Mouse (Mus musculus) embryonic facial prominence, embryonic 11.5 days (tissue): Measurements from ENCODE around the gene Ttc39a. TPM values are rescaled to one million over a fixed set of nuclear protein-coding genes. Genes with fewer than 3 reads are reported as not detected.
A peak's percentile ranks its signal among the peaks of the same experiment; 100 is the strongest.

Experiments
- ATAC-seq: fragments of 200-750 bp; cut with Nextera tagmentation; replicated peaks from 2 replicates; pipeline ENCODE4 v1.8.0; 2017; ENCODE audit warnings: low read depth; ENCODE audit not compliant: insufficient number of reproducible peaks, low FRiP score, low TSS enrichment
- DNase-seq: peaks from one replicate; pipeline ENCODE4 v3.0.0-alpha.2; 2015; ENCODE audit warnings: low spot score
- H3K27ac ChIP-seq: fragments of 300-500 bp; sonication (generic); replicated peaks from 2 replicates; pipeline ENCODE4 v1.5.1; 2014; ENCODE audit warnings: mild to moderate bottlenecking, low read depth, low read length, control low read depth
- H3K27me3 ChIP-seq: fragments of 300-500 bp; sonication (generic); 2 replicates; pipeline ENCODE4 v1.6.1; 2014; ENCODE audit warnings: mild to moderate bottlenecking, low read length, moderate library complexity, mixed read lengths; ENCODE audit not compliant: control insufficient read depth, insufficient read depth
- H3K36me3 ChIP-seq: fragments of 300-500 bp; sonication (generic); replicated peaks from 2 replicates; pipeline ENCODE4 v1.6.1; 2014; ENCODE audit warnings: low read depth, mild to moderate bottlenecking, low read length, moderate library complexity, mixed read lengths; ENCODE audit not compliant: control insufficient read depth, insufficient read depth
- H3K4me1 ChIP-seq: fragments of 300-500 bp; sonication (generic); 2 replicates; pipeline ENCODE4 v1.6.1; 2014; ENCODE audit warnings: low read length, mixed read lengths; ENCODE audit not compliant: control insufficient read depth, insufficient read depth
- H3K4me2 ChIP-seq: fragments of 300-500 bp; sonication (generic); 2 replicates; pipeline ENCODE4 v1.6.1; 2014; ENCODE audit warnings: low read depth, mild to moderate bottlenecking, control low read depth, low read length, moderate library complexity
- H3K4me3 ChIP-seq: fragments of 300-500 bp; sonication (generic); 2 replicates; pipeline ENCODE4 v1.5.1; 2014; ENCODE audit warnings: low read depth, low read length, control low read depth
- H3K9ac ChIP-seq: fragments of 300-500 bp; sonication (generic); replicated peaks from 2 replicates; pipeline ENCODE4 v1.6.1; 2014; ENCODE audit warnings: mild to moderate bottlenecking, control low read depth, low read length
- H3K9me3 ChIP-seq: fragments of 300-500 bp; sonication (generic); replicated peaks from 2 replicates; pipeline ENCODE4 v1.6.1; 2016; ENCODE audit warnings: mild to moderate bottlenecking, low read length, inconsistent platforms, mixed read lengths; ENCODE audit not compliant: control insufficient read depth
- WGBS: fragments of 180-500 bp; shearing (Covaris S2); extraction: QIAGEN DNeasy Blood & Tissue Kit; methylation state at CpG from one replicate; pipeline ENCODE4 v1.1.7; 2014; 5-methylcytosine and 5-hydroxymethylcytosine counted together
- polyA plus RNA-seq: library from polyadenylated mRNA; unstranded; fragments of >200 nt; fragmentation: Nextera tagmentation; extraction: Ambion mirVana; gene quantifications from 2 replicates; pipeline ENCODE4 v1.2.1, GENCODE M21; 2014

The Ttc39a gene
- polyA plus RNA-seq, 1 experiment from 2014 or later = 4.8 TPM

DNA sequence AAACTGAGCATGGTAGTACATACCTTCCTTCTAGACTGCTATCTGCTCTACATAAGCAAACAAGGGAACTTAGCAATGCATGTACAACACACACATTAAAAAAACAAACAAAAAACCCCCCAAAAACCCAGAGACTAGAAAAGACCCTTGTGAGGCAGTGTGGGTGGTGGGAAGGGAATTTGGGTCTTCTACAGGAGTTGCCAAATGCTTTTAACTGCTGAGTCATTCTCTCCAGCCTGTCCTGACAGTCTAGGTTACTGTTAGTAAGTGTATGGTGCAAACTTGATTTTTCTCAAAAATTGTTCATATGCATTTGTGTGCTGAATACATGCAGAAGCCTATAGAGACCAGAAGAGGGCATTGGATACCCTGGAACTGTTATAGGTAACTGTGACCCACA is 65.2 kb downstream of the Ttc39a start:
- Histone ChIP-seq H3K27me3 (no peaks in the 10 kb centered on the region), H3K9ac (no peak overlapping the region), H3K4me1 (peaks cover 4% of the 10 kb centered on the region; the same call in 1 of the 2 replicates), H3K36me3 (no peaks in the 10 kb centered on the region), H3K9me3 (no peaks in the 10 kb centered on the region), H3K4me2 (no peak overlapping the region), H3K4me3 (no peak overlapping the region), H3K27ac (no peak overlapping the region)
- DNase-seq = no peak
- no peak for ATAC-seq

DNA sequence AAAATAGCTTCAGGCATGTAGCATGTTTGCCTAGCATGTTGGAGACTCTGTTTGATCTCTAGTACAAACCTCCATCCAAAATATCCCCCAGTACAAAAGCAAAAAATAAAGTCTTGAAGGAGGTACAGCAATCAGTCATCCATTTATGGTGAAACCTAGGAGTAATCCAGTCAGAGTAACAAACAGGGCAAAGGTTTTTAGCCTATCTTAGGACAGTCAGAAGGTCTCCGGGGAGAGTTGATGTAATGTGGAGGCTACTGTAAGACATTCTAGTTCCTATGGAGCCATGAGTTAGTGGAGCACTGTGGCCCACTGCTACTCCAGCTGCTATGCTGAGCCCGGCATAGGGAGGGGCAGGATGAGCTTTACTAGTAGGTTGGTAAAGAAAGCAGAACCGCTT is 66.1 kb downstream of the Ttc39a start:
- H3K36me3 ChIP-seq = no peaks in the 10 kb centered on the region
- H3K9me3 ChIP-seq = no peaks in the 10 kb centered on the region
- H3K27me3 ChIP-seq = no peaks in the 10 kb centered on the region
- WGBS = 87% methylated on average over 3 of the region's 3 CpGs
- H3K4me2 ChIP-seq = no peak overlapping the region
- peaks cover 4% of the 10 kb centered on the region; the same call in 1 of the 2 replicates for H3K4me1 ChIP-seq
- no peak for DNase-seq
- H3K9ac ChIP-seq = no peak overlapping the region
- ATAC-seq = no peak
- no peak overlapping the region for H3K4me3 ChIP-seq
- no peak overlapping the region for H3K27ac ChIP-seq

- 59% methylated on average over 2 of the region's 2 CpGs for WGBS
- peak overlapping the region; percentile 96 for H3K4me3 ChIP-seq
- H3K27ac ChIP-seq = no peak overlapping the region
- DNase-seq = no peak
- H3K4me2 ChIP-seq = peak overlapping the region; percentile 64
- H3K9ac ChIP-seq = no peak overlapping the region
- ATAC-seq = no peak
- no peaks in the 10 kb centered on the region for H3K9me3 ChIP-seq
- peaks cover 4% of the 10 kb centered on the region; the same call in 1 of the 2 replicates for H3K4me1 ChIP-seq
- no peaks in the 10 kb centered on the region for H3K27me3 ChIP-seq
- no peaks in the 10 kb centered on the region for H3K36me3 ChIP-seq
Measured at GRCm38 (mm10) chr4:109475078-109475477, 68.7 kb downstream of the Ttc39a start.

DNA sequence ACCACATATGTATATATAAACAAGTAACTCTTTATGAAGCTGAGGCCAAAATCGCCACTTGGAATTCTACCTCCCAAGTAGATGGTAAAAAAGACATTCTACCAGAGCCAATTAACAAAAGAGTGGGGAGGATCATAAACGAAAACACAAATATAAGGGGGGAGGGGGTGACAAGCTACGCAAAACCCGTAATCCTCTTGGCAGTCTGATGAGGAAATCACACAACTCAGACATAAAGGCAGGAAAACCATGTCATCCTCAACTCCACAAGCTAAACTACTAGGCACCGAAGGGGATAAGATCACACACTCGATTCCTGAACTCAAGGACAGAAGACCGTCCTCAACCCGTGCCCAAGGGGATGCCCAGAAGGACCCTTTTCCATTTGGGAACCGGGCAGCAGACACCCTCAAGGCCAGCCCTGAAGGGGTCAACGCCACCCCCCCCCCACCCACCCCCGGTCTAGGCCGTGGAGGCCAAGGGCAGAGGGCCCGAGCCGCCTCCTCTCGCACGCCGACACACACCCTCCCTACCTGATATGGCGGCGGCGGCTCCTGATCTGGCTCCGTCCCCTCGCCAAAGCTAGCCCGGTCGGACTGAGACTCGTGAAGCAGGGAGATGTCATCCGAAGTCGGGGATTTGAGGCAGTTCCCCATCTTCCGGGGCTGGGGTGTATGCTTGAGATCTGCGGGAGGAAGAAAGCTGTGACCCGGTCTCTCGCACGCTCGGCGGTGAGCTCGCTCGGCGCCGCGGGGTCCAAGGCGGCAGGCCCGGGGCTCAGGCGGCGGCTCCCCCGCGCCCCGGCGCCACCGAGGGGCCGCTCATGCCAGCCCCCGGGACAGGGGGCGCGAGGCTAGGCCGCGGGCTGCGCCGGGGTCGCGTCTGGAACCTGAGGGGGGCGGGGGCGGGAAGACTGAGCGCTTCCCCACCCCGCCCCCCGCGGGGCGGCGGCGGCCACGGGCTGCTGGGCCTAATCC is 69.4 kb downstream of the Ttc39a start:
- no peaks in the 10 kb centered on the region for H3K27me3 ChIP-seq
- H3K4me3 ChIP-seq = peak overlapping the region; percentile 96
- DNase-seq = peak; percentile 43
- peak overlapping the region; percentile 92 for H3K27ac ChIP-seq
- peak overlapping the region; percentile 64 for H3K4me2 ChIP-seq
- under 1% methylated on average over 50 of the region's 68 CpGs for WGBS
- ATAC-seq = peak; percentile 82
- H3K9me3 ChIP-seq = no peaks in the 10 kb centered on the region
- H3K36me3 ChIP-seq = no peaks in the 10 kb centered on the region
- H3K9ac ChIP-seq = peak overlapping the region; percentile 96
- H3K4me1 ChIP-seq = peaks cover 4% of the 10 kb centered on the region; the same call in 1 of the 2 replicates

DNA sequence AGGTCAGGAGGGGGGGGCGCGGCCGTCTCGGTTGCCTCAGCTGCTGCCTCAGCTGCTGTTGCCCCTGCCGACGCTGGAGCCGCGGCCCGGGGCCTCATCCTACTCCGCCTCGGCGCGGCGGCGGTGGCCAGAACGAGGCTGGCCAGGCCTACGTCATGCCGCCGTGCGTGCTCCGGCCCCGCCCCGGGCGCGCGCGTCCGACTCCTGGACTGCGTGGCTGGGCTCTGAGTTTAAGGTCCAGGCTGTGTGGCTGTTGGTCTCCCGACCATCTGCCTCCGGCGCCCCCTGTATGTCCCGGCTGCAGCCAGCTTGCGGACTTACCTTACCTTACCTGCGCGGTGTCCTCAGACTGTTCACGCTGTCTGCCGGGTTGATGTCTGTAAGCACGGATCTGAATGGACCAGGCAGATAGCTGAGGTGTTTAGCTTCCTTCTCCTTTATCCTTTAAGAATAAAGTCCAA is 70.2 kb downstream of the Ttc39a start:
- ATAC-seq = peak; percentile 99
- peaks cover 4% of the 10 kb centered on the region; the same call in 1 of the 2 replicates for H3K4me1 ChIP-seq
- peak overlapping the region; percentile 92 for H3K27ac ChIP-seq
- peak overlapping the region; percentile 96 for H3K4me3 ChIP-seq
- peak overlapping the region; percentile 96 for H3K9ac ChIP-seq
- no peaks in the 10 kb centered on the region for H3K36me3 ChIP-seq
- H3K27me3 ChIP-seq = no peaks in the 10 kb centered on the region
- no peaks in the 10 kb centered on the region for H3K9me3 ChIP-seq
- peak; percentile 93 for DNase-seq
- WGBS = under 1% methylated on average over 36 of the region's 39 CpGs
- H3K4me2 ChIP-seq = peak overlapping the region; percentile 64

DNA sequence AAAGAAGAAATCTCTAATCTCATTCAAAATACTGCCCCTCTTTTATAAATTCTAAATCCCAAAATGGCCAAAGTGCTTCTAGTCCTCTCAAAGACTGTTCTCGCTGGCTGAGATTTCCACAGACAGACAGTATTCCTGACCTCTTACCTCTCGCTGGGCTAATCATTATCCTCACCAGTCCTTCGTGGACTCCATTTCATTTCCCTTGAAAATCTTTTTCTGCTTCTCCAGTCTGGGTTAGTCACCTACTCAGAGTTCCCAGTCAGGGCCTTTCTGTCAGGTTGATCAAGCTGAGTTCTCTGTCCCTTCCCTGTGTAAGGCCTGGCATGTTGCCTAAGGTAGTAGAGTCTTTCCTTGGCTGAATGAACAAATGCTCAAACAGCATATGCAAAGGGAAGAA is 71.0 kb downstream of the Ttc39a start:
- Histone ChIP-seq H3K27ac (no peak overlapping the region), H3K4me1 (peaks cover 4% of the 10 kb centered on the region; the same call in 1 of the 2 replicates), H3K4me3 (no peak overlapping the region), H3K9ac (no peak overlapping the region), H3K9me3 (no peaks in the 10 kb centered on the region), H3K4me2 (no peak overlapping the region), H3K36me3 (no peaks in the 10 kb centered on the region), H3K27me3 (no peaks in the 10 kb centered on the region)
- ATAC-seq = no peak
- 90% methylated on average over 3 of the region's 3 CpGs for WGBS
- no peak for DNase-seq

GRCm38 (mm10) chr4:109481424-109481823 is 75.0 kb downstream of the Ttc39a start:
- Histone ChIP-seq H3K27ac (no peak overlapping the region), H3K4me3 (no peak overlapping the region), H3K9ac (no peak overlapping the region), H3K4me1 (no peaks in the 10 kb centered on the region), H3K4me2 (no peak overlapping the region), H3K9me3 (no peaks in the 10 kb centered on the region), H3K27me3 (no peaks in the 10 kb centered on the region), H3K36me3 (no peaks in the 10 kb centered on the region)
- no peak for DNase-seq
- 77% methylated on average over 2 of the region's 2 CpGs for WGBS
- no peak for ATAC-seq

DNA sequence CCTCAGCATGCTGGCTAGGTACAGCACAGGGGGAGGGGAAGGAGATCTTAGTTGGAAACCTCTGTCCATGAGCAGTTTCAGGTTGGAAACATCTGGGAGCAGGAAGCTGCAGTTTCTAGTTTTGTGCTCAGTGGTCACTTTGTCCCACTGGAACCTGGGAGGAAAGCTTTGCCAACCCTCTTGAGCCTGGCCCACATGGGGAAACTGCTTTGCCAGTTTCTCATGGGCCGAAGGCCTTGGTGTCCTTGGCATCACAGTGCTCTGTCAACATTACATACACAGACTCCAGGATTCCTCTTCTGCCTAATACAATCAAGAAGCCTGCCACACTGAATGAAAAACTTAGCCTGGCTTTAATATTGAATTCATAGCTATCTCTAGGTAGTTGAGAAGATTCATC is 76.3 kb downstream of the Ttc39a start:
- no peaks in the 10 kb centered on the region for H3K9me3 ChIP-seq
- no peak overlapping the region for H3K9ac ChIP-seq
- H3K4me2 ChIP-seq = no peak overlapping the region
- ATAC-seq (no peak), DNase-seq (no peak)
- no peaks in the 10 kb centered on the region for H3K4me1 ChIP-seq
- H3K36me3 ChIP-seq = no peaks in the 10 kb centered on the region
- 93% methylated on average over 1 of the region's 1 CpGs for WGBS
- no peak overlapping the region for H3K27ac ChIP-seq
- no peak overlapping the region for H3K4me3 ChIP-seq
- H3K27me3 ChIP-seq = no peaks in the 10 kb centered on the region
